Mouse (Mus musculus) forelimb bud, embryonic 11.5 days (tissue): ENCODE data around the gene Hoxb4.
A peak's percentile ranks its signal among the peaks of the same experiment; 100 is the strongest.

Experiments
- DNase-seq: peaks from one replicate; pipeline ENCODE4 v3.0.0-alpha.2; 2012; ENCODE audit warnings: low read depth, low spot score

Gene Hoxb4

GRCm38 (mm10) chr11:96313806-96314428 lies 4.2 kb upstream of the Hoxb4 start:
- DNase-seq = no peak

- DNase-seq = no peak
These were observed 3.3 kb upstream of the Hoxb4 start for GRCm38 (mm10) chr11:96314671-96315343.

- DNase-seq = no peak
These were observed 2.8 kb upstream of the Hoxb4 start for GRCm38 (mm10) chr11:96315344-96315681.

DNA sequence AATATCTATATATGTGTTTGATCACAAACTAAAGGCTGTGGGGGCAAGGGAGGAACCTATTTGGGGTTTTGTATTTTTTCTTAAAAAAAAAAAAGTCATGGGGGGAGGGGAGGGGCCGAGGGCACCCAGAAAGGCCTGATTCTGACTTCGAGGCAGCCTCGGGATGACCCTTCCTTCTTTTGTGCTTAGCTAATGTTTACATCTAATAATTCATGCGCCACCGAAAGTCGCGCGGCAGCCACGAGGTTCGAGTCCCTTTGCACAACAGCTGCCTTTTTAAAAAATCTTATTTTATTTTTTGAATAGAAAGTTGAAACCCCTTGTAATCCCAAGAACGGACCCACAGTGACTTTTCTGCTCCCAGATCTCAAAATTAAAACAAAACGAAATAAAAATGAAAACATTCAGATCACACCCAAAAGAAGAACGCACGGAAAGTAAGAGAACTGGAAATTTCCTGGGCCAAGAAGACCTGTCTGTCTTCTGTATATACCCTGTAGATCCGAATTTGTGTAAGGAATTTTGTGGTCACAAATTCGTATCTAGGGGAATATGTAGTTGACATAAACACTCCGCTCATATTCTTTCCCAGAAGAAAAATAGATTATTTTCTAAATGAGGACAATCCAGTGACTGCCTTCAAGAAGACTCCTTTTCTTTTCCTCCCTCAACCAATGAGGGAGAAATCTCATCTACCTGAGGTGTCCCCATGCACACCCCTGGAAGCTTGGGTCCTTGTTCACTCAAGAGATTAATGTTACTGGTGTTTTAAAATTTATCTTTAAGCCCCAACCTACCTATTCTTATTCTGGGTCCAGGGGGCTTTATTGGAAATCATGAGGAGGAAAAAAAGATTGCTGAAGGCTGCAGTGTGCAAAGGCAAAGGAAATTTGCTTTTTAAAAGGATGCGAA lies 1.1 kb upstream of the Hoxb4 start:
- DNase-seq = no peak

- DNase-seq = peak; percentile 81
These were observed 452 bp downstream of the Hoxb4 start for GRCm38 (mm10) chr11:96318368-96319070.

GRCm38 (mm10) chr11:96319071-96319902 lies 1.2 kb downstream of the Hoxb4 start:
- peak; percentile 86 for DNase-seq

DNA sequence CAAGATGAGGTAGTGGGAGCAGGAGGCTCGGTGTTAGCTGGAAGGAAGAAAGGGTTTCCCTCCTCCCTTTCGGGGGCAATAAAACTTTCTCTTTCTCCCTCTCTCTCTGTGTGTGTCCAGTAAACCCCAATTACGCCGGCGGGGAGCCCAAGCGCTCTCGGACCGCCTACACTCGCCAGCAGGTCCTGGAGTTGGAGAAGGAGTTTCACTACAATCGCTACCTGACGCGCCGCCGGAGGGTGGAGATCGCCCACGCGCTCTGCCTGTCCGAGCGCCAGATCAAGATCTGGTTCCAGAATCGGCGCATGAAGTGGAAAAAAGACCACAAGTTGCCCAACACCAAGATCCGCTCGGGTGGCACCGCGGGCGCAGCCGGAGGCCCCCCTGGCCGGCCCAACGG lies 1.8 kb downstream of the Hoxb4 start:
- DNase-seq = no peak

- DNase-seq = no peak
These were observed 2.6 kb downstream of the Hoxb4 start for GRCm38 (mm10) chr11:96320688-96321087.

DNA sequence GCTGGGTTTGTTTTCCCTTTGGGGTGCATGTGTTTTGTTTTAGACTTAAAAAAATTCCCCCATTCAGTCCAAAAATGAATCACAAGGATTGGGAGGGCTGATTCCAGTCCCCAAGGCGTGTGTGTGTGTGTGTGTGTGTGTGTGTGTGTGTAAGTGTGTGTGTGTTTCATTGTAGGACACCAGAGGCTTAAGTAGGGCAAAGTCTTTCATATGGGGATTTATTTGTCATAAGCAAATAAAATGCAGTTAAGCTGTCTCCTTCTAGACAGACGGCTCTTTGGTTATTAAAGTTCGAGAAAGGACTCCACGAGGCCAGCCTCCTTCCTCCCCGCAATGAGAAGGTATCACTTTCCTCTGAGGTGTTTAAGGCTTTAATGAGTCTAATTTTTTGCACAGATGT lies 3.8 kb downstream of the Hoxb4 start:
- no peak for DNase-seq

DNA sequence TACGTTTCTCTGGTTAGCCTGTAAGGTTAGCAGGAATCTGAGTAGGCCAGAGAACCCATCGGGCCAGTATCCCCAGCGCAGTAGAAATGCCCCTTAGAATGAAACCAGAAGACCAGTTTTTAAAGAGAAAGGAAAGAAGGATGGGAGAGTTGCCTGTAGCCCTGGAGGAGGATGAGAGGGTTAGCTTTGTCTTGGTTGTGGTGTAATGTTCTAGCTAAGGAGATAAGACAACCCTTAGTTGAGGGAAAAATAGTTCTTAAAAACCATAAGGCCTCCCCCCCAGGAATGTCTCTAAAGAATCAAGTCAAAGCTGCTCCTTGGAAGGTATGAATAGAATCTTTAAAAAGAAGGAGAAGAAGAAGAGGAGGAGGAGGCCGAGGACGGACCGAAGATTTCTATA lies 4.7 kb downstream of the Hoxb4 start:
- DNase-seq = no peak

DNA sequence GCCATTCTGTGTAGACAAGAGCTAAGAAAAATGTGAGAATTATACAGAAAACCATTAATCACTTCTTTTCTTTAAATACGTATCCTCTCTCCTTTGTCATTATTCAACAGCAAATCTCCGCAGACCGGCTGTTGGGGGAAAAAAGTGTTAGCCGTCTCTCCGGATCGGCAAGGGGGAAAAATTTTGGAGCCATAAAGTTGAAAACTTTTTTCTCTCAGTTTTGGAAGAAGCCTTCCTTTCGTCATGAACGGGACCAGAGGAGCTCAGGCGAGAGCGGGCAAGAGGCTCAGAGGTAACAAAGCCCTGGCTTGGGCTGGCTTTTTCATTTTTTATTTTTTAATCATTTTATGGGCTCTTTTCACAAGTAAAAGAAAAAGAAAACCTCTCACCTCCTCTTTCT lies 5.1 kb downstream of the Hoxb4 start, which contains the start of gene Hoxb3:
TSS of gene Hoxb3 (plus strand) at position 173 of the 400 bp plus-strand sequence.
- DNase-seq = no peak

GRCm38 (mm10) chr11:96324125-96324524 lies 6.1 kb downstream of the Hoxb4 start:
- no peak for DNase-seq

DNA sequence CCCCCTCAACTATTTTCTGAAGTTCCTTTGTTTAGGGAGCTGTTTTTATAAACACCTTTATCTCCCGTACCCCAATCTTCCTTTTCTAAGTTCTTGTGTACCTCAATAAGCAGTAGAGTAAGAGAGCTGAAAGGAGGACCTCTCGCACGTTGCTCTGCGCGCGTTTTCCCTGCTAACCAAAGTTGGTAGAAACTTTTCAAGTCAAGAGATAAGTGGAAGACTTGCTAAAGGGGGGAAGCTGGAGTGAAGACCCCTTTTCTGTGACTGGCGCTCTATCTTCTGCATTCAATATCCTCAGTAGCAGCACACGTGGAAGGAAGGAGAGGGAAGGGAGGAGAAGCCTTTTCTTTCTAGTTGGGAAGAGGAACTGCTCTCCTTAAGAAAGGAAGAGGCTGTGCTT lies 6.9 kb downstream of the Hoxb4 start:
- no peak for DNase-seq

GRCm38 (mm10) chr11:96325747-96326212 lies 7.7 kb downstream of the Hoxb4 start:
- peak; percentile 77 for DNase-seq

- no peak for DNase-seq
These were observed 8.6 kb downstream of the Hoxb4 start for GRCm38 (mm10) chr11:96326705-96327104.

- no peak for DNase-seq
These were observed 9.1 kb downstream of the Hoxb4 start for GRCm38 (mm10) chr11:96327122-96327521.

DNA sequence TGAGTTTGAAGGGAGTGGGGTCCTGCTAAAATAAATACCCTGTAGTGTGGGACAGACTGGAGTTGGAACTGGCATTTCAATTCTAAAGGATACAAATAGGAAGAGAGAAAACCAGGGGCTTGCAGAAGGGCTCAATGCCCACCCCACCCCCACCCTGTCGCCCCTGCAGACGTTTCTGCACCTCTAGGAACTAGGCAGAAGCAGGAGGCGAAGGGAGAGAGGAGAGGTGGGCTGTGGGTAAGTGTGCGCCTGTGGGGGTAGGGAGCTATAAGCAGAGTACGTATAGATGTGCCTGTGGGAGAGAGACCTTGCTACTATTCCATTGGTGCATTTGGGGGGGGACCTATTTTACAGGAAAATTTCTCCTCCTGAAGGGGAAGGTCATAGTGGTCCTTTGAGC lies 9.7 kb downstream of the Hoxb4 start:
- no peak for DNase-seq

- DNase-seq = no peak
These were observed 10.5 kb downstream of the Hoxb4 start for GRCm38 (mm10) chr11:96328605-96329004.

- DNase-seq = no peak
These were observed 14.0 kb downstream of the Hoxb4 start for GRCm38 (mm10) chr11:96332105-96332504.

- DNase-seq = no peak
These were observed 14.6 kb downstream of the Hoxb4 start for GRCm38 (mm10) chr11:96332618-96333032.
